Mouse (Mus musculus) brain, embryonic 14.5 days (tissue): ENCODE measurements at regions not wholly inside any gene's neighbourhood (a gene's known extent, or its start where the extent isn't known, plus 50 kb on each side); places are given as distances from the start of the nearest gene placed in this dataset.

ENCODE experiments used
- DNase-seq: peaks from one replicate; pipeline ENCODE4 v3.0.0-alpha.2; 2011; ENCODE audit warnings: low read depth
- CTCF ChIP-seq: fragments of 200-500 bp; IDR thresholded peaks from 2 replicates; pipeline ENCODE4 v1.5.1; 2012; ENCODE audit warnings: inconsistent platforms, mild to moderate bottlenecking, moderate library complexity, borderline replicate concordance; ENCODE audit not compliant: insufficient read depth, insufficient read length; ENCODE audit errors: extremely low read depth
- POLR2A ChIP-seq: fragments of 200-500 bp; IDR thresholded peaks from 2 replicates; pipeline ENCODE4 v1.6.1; 2012; ENCODE audit warnings: mild to moderate bottlenecking, inconsistent platforms, borderline replicate concordance; ENCODE audit not compliant: poor library complexity, insufficient read depth, insufficient read length, severe bottlenecking; ENCODE audit errors: extremely low read depth

DNA sequence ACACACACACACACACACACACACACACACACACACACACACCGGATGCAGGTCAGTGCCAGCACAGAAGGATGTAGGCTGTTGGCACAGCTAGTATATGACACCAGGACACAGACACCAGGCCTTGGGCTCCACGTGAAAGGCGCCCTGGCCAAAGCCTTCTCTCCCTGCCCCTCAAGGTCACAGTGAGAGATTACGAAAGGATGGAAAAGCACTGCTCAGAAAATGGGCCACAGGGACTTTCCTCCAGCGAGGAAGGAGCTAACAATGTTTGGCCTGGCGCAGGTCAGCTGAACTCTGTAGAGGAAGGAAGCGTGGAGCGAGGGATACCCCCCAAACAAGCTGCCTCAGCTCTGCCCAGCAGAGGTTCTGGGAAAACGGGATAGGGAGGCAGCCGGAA, 161.0 kb downstream of the Ly86 start:
- TF ChIP-seq POLR2A (no peak), CTCF (no peak)
- no peak for DNase-seq

DNA sequence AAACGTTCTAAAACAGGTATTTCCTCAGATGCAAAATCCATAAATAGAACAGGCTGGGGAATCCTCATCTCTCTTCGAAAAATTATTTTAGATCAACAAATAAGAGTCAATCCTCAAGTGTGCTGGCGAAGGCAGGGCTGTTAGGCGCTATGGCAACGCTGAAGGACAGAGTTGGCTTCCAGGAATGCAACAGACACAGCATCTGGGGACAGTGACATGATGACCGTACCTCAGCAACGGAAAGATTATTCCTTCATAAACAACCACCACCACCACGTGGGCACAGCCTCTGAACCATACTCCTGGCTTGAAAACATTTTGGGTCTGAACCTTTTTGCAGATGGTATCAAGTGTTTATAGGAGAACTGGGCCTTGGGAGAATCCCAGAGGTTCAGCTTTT, 161.7 kb downstream of the Ly86 start:
- DNase-seq = no peak
- no peak for TF ChIP-seq POLR2A
- TF ChIP-seq CTCF = no peak

DNA sequence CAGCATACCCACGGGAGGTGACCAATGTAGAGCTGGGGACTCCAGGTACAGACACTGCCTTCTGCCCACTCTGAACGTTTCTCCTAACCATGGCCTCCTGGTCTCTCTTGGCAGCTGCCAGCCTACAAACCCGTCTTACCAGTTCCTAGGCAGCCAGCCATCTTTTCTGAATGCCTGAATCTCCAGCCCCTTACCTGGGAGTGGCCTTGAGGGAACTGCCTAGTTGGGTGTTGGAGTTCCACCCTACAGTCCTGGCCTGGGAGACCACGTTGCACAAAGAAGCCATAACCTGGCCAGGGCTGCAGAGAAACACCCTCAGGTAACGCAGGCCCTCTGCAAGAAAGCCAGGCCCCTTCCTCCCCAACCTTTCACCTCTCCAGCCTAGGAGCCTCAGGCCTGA, 162.1 kb downstream of the Ly86 start:
- TF ChIP-seq POLR2A (no peak), CTCF (no peak)
- DNase-seq = no peak

DNA sequence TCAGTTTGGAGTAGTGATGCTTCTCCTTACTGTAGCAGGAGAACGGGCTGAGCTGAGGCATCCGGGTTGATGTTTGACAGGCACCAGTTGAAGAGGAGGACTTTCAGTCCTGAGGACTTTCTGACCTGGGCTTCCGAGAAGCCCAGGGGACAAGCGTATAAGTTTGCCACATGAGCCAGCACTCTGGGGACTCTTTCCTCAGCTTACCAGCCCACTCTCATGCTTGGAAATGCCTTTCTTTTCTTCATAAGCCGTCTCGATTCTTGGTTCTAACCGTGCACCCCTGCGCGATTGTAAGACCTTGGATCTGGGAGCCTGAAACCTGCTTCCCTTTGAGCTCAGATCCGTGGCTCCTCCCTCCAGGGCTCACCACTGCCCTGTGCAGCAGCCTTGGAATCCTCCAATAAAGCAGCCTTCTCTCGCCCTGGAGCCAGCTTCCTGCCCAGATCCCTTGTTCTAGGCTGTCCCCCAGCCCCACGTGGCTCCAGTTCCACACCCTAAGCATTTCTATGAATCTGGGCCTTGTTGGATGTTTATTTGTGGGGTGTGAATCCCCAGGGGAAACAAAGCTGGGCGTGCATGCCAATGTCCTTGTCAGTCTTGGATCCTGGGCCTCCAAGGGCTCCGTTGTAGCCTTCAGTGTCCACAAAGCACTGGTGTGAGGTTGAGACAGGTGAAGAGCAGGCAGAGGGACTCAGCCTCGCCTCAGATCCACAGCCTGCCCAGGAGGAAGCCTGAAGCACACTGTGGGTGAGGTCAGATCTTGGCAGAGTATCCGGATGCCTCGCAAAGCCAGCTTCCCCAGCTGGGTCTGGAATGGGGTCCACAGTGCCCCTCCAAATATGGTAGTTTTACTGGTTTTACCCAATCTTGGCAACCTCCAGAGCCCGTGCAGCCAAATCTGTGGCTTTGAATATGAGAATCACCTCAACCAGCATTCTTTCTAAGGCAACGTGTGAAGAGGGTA, 163.7 kb downstream of the Ly86 start:
- no peak for TF ChIP-seq CTCF
- no peak for TF ChIP-seq POLR2A
- peak; percentile 51 for DNase-seq

DNA sequence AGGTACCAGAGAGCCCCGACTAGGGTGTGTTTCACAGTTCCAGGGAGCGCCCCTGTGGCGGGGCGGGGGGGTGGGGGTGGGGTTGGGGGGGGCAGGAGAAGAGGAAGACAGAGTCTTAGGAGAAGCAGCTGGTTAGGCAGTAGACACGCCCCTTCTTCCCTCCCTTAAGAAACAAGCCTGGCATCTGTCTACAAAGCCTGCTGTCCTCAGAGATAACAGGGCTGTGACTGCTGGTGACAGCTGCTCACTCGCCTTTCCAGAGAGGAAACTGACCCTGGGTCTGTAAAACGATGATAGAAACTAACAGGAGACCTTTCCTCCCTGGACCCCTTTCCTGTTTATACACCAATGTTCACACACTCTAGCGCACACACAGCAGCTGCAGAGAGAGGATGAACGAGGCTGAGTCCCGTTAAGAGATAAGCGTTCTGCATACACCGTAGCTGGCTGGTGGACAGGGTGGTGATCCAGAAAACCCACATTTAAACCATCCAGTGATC, 164.4 kb downstream of the Ly86 start:
- peak; percentile 72 for DNase-seq
- no peak for TF ChIP-seq POLR2A
- TF ChIP-seq CTCF = no peak

DNA sequence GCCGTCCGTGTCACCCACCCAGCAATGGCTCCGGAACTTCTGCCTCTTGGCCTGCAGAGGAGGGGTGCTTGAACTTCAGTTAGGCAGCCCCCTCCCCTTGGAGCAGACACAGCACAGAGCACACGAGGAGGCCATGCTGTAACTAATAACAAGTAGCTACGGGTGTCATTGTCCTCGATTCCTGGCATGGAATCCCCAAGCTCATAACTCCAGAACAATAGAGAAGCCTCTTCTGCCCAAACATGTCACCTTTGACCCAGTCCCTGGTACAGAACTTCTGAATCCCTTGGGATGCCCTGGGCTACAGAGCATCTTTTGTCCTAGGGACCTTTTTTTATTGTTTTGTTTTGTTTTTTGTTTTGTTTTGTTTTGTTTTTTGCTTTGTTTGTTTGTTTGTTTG, 165.5 kb downstream of the Ly86 start:
- DNase-seq = no peak
- TF ChIP-seq POLR2A (no peak), CTCF (no peak)

DNA sequence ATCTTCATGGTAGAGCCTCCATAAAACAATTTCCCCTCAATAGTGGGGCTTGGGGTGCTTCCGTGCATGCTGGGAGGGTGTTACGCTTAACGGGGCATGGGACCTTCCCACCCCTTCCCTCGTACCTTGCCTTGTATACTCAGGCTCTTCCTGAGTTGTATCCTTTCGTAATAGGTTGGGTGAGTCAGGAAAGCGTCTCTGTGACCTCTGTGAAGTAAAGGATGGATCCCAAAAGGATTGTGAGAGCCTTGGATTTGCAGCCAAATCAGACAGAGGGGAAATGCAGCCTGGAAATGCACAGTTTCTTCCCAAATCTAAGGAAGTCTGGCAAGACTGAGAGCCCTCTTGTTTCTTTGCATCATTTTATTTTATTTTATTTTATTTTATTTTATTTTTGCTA, 166.0 kb downstream of the Ly86 start:
- TF ChIP-seq CTCF (no peak), POLR2A (no peak)
- DNase-seq = no peak

DNA sequence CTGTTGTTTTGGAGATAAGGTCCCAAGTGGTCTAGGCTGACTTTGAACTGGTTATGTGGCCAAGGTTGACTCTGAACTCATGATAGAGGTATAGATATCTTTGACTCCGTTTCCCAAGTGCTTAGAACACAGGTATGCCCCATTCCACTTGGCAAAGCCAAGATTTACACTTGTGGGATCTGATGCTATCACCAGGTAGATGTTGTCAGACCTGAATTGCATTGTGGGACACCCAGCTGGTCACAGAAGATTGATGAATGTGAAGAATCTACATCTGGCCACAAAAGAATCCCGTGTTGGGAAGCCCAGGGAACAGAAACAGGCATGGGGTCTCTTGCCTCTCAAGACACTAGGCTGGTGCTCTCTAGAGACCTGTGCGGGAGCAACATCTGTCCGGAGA, 166.4 kb downstream of the Ly86 start:
- TF ChIP-seq CTCF (no peak), POLR2A (no peak)
- DNase-seq = no peak

DNA sequence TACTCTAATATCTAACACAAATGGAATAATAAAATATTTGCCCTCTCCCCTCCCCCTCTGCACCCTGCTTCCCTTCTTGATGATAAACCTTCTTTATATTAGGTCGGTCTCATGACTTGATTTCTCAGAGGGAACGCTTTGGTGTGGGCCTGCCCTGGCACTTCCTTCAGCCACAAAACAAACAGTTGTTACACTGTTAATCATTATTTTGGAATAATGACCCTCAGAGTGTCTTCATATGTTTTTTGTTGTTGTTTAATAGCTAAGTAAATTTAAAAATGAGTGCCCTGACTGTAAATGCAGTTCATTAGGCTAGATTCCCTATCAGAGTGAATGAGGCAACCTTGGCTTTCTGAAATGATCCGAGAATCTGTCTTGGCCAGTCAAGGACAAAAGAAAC, 167.8 kb downstream of the Ly86 start:
- no peak for DNase-seq
- no peak for TF ChIP-seq POLR2A
- TF ChIP-seq CTCF = no peak

DNA sequence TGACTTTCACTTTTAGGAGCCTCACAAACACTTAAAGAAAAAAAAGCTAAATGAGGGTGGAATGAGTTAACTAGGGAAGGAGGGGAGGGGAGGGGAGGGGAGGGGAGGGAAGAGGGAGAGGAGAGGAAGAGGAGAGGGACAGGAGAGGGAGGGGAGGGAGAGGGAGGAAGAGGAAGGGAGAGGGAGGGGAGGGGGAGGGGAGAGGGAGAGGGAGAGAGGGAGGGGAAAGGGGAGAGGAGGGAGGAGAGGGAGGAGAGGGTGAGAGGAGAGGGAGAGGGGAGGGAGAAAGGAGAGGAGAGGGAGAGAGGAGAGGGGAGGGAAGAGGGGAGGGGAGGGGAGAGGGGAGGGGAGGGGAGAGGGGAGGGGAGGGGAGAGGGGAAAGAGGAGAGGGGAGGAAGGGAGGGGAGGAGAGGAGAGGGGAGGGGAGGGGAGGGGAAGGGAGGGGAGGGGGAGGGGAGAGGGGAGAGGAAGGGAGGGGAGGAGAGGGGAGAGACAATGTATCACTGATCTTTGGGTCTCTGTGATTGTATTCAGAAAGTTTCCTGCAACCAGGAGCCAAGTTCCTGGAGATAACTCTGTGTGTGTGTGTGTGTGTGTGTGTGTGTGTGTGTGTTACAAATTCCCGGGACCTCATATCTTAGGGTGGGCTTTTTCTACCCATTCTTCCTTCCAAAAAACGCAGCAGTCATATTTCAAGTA, 168.3 kb downstream of the Ly86 start:
- TF ChIP-seq POLR2A (no peak), CTCF (no peak)
- DNase-seq = no peak

DNA sequence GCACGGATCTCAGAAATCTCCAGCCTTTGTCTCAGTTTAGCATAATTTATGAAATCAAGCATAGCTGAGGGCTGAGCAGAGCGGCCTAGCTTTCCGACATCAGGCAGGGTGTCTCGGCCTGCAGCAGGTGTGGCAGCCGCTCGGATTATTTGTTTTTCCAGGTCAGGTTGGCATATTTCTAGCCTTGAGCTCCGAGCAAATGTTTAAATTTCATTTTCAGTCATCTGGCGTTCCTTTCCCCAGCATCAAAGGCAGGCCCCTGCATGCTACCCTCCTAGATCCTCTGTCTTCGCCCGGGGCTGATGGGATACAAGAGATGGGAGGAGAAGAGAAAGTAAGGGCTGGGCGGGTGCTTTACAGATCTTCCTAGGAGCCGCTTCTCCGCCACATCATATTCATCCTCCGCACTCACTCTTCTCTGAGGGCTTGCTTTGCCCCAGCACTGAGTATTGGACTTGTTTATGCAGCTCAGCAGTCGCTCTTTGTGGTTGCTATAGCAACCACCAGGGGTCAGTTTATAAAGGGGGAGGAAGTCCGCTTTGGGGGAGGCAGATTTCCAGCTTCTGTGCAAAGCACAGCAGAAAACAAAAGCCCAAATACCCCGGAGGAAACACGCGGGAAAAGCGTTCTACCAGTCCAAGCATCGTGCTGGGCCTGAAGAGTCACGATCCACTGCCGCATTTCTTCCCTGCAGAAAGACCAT, 169.0 kb downstream of the Ly86 start:
- DNase-seq = peak; percentile 95

DNA sequence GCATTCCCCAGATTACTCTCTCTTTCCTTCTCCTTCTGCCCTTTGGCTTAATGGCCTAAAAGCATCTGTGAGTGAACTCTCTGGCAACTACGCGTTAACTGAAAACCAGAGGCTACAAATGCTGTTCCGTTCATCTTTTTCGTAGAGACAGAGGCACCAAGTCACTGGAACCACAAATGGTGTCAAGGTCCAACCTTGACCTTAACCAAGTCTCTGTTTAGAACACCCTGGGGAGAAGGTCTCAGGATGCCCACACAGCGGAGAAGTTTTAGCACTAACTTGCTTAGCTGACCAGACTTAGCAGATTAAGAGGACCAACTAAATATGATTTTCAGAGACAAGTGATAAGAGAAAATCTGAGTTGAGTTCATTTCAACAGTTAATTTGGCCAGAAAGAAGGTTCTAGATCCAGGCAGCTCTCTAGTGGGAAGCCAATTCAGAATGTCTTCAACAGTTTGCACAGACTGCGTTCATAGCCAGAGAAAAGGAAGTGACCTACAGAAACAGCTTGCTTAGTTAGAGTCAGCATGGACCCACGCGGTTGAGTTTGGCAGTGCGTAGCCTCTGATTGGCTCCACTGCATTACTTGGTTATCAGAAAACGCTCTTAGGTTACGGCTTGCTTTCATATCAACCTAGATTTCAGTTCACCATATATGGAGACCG, 169.8 kb downstream of the Ly86 start:
- DNase-seq = peak; percentile 33
- TF ChIP-seq CTCF (no peak), POLR2A (no peak)

More for the DNA sequence above, 169.0 kb downstream of the Ly86 start:
- TF ChIP-seq POLR2A (no peak), CTCF (no peak)
